Mouse (Mus musculus): ENCODE measurements around the gene Capns1.

Gene Capns1

DNA sequence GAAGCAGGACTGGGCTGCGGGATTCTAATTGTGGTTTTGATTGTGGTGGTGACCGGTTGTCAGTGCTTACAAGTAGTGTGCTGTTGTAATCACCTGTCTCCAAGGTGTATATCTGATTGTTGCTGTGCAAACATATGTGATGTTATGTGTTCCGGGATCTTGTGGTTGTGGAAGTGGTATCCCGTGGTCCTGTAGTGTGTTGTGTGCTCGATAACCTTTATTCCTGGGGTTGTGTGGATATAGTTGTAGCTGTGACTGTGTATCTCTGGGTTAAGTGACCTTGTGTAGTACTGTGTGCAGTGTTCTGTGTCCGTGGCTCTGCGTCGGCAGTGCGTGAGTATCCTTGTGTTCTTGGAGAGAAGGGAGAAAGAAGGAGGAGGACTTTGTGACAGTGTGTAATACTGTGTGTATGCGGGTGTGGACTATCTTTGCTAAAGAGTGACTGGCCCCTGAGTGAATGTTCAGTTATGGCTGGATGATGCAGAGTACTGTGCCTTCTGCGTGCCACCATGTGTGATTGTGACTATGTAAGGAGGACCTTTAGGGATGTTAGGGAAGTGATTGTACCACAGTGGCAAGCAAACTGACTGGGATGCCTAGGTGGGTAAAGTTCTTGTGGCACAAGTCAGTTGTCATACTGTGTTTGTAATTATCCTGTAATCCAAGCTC is 28.2 kb downstream of the Capns1 start:
- no peak for DNase-seq

DNA sequence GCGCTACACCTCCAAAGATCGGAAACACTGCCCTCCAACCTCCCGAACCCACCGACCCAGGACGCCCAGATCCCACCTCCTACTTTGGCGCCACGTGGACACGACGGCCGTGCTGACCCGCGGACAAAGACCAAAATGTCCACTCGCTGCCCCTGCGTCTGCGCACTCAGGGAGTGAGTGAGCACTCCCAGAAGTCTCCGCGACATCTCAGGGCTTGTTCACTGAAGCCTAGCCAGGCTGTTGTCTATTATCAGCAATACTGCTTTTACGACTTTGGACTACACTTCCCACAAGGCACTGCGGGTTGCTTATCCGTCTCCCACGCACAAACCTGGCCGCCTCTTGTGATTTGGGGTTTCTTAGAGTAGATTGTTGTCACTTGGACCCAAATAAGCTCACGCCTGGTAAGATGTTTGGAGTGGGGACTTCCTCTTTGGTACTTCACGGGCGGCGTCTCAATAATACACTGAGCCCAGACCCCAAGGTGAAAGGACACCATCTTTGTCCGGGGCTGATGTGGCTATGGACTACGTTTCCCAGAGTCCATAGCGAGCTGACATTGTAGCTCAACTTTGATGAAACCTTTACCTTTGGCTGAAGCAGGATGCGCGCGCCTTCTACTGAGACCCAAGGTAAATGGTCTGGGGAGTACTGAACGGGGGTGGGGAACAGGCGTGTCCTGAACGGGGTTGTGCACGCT is 28.9 kb downstream of the Capns1 start, which contains the start of gene Zfp146:
Zfp146 (minus strand) TSS at position 168 of the 700 bp plus-strand sequence.
- DNase-seq, result peak; percentile 79 to 90

DNA sequence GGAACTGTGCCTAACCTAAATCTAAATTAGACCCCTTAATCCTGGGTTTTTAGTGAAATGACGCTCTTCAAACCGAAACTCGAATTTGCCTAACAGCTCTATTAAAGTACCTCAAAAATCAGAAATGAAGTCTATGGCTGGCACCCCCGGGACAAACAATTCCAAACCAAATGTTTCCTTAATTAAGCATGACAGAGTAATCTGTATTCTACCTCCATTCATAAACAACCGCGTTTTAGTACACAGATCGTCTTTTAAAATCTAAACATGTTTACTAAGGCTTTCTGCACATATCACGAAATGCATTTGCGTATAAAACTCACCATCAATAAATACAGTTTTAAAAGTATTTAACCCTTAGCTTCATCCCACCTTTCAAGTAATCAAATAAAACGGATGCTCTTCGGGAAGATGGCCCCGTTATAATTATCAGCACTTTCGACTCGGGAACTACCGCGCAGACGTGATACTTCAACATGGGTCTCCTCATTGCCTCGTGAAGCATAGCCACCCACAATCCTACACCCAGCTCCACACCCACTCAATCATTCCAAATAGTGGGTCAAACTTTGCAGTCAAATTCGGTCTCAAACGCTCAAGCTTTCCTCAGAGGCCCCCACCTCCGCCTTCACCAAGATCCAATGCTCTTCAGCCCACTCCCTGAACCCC is 29.6 kb downstream of the Capns1 start:
- no peak for DNase-seq

DNA sequence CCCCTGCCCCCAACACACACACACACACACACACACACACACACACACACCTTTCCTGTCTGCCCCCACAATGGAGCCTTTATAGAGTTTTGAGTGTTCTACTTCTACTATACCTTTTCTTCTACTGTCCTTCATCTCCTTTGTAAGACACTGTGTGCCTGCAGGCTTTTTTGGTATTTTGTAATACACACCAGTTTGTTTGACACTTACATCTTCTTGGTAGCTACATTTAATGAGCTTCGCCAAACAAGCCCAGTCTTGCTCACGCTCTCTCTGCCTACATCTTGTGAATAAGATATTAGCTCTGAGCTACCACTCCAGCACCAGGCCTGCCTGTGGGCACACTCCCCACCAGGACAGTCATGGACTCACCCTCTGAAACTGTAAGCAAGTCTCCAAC is 33.9 kb downstream of the Capns1 start:
- no peak for DNase-seq

DNA sequence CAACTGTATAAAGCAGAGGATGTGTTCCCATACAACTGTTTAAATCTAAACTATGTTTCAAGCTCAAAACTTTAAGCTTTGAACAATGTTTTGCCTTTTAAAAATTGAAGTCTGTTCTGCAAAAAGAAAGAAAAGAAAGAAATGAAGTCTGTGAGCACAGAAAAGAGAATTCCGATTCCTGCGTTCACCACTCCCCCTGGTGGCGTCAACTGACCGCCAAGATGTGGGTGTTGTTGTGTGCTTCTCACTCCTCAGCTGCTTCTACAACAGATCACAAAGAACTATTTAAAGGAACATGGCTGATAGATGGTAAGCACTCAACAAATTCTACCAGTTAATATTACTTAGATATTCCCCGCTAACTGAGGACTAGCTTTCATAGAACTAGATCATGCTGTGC is 35.5 kb downstream of the Capns1 start:
- DNase-seq, result no peak

DNA sequence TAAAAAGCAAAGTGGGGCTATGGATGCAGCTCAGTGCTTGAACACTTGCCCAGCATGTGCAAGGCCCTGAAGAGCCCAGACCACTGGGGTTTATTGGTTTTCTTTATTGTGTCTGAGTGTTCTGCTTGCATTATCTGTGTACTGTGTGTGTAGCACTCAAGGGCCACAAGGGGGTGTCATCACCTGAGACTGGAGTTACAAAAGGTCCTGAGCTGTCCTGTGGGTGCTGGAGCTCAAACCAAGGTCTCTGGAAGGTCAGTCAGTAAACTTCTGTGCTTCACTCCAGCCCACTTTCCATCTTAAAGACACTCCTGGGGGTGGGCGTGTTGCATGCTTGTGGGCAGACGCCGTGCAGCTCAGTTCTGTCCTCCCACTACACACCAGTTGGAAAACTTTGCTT is 43.1 kb downstream of the Capns1 start:
- no peak for DNase-seq

DNA sequence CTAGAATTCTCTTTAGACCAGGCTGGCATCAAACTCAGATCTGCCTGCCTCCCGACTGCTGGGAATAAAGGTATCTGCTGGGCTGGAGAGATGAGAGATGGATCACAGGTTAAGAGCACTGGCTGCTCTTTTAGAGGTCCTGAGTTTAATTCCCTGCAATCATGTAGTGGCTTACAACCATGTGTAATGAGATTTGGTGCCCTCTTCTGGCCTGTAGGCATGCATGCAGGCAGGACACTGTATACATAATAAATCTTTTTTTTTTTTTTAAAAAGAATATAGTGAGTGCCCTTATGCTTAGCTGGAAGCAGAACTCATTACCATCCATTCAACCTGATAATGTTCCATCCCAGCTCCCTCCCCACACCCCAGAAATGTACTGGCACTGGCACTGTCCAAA is 44.6 kb downstream of the Capns1 start:
- DNase-seq, result no peak

DNA sequence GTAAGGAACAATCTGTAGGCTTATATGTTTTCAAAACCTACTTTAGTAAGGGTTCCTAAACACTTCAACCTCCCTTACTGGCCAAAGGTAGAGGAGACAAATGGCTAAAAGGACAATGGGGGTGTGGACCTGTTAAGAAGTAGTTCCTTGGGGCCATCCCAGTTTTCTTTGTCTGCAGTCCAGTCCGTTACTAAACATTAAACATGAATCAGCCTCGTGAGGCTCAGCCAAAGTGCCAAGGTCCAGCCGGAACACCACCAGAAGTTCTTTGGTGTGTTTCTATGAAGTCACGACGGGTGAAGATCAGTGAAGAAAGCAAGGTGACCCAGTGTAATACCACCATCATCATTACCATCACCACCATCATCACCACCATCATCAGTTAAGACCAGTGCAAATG is 51.6 kb downstream of the Capns1 start:
- DNase-seq, result no peak

DNA sequence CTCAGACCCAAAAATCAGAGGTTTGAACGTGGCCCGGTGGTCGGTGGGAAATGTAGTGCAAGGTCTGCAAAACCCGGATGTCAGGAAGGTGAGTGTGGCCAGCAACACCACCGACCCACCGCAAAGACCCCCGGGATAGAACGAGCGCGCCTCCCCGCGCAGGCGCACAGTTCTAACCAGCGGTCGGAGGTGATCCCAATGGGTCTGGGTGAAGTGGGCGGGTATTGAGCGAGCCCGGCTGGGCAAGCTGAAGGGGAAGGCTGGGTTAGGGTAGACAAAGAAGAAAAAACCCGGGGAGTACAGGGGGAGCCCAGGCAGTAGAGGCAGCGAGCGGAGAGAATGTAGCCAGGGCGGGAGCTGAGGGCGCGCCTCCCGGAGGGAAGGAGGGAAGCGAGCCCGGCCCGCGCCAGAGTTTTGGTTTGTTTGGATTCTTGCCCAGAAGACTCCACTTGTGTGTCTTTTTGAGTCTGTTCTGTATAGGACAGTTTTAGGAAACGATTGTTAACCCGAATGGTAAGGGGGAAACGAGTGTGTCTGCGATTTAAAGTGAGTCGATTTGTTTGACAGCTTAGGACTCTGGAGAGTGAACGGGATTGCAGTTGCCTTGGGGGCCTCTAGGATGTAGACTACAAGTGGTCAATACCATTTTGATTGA is 54.9 kb downstream of the Capns1 start:
- DNase-seq, result peak; percentile 43 to 50

DNA sequence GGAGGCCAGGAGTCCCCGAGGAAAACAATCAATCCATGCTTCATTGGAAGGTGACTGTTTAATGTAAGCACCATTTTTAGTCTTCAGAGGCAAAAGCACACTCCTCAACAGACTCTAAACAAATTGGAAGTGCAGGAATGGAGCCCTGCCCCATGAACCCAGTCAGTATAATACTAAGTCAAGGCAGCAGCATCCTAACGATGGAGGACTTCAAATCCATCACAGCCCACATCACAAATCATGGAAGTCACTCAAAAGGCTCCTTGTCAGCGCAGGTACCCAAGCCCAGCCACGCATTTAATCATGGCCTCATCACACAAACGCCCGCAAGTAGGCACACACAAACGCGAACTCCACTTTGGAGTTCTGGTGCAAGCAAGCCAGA is 55.4 kb downstream of the Capns1 start:
- no peak for DNase-seq
